Mouse (Mus musculus) intestine, embryonic 14.5 days (tissue): ENCODE results near the gene Tbl1x. TPM values are rescaled to one million over a fixed set of nuclear protein-coding genes. Genes with fewer than 3 reads are reported as not detected.
"Not testable (repeated sequence)": the region's sequence is repeated elsewhere in the genome, so short reads cannot be mapped to it uniquely, and the experiment has no call there.

Source experiments
- ATAC-seq: fragments of 200-750 bp; cut with Nextera tagmentation; replicated peaks from 2 replicates; pipeline ENCODE4 v1.8.0; 2017; ENCODE audit warnings: low read depth, moderate number of reproducible peaks, moderate TSS enrichment, moderate library complexity; ENCODE audit not compliant: low FRiP score, low TSS enrichment
- DNase-seq: peaks from one replicate; pipeline ENCODE4 v3.0.0-alpha.2; 2018; ENCODE audit warnings: low spot score
- H3K27ac ChIP-seq: fragments of 300-500 bp; sonication (generic); 2 replicates; pipeline ENCODE4 v1.5.1; 2014; ENCODE audit warnings: low read depth, mild to moderate bottlenecking, control low read depth
- H3K27me3 ChIP-seq: fragments of 300-500 bp; sonication (generic); replicated peaks from 2 replicates; pipeline ENCODE4 v1.6.1; 2014; ENCODE audit warnings: low read length, control low read depth; ENCODE audit not compliant: control insufficient read depth, insufficient read depth
- H3K36me3 ChIP-seq: fragments of 300-500 bp; sonication (generic); 2 replicates; pipeline ENCODE4 v1.6.1; 2014; ENCODE audit warnings: low read length, control low read depth; ENCODE audit not compliant: control insufficient read depth, insufficient read depth
- H3K4me1 ChIP-seq: fragments of 300-500 bp; sonication (generic); replicated peaks from 2 replicates; pipeline ENCODE4 v1.6.1; 2014; ENCODE audit warnings: low read length, control low read depth, mixed read lengths; ENCODE audit not compliant: control insufficient read depth, insufficient read depth
- H3K4me2 ChIP-seq: fragments of 300-500 bp; sonication (generic); 2 replicates; pipeline ENCODE4 v1.6.1; 2014; ENCODE audit warnings: low read length
- H3K4me3 ChIP-seq: fragments of 300-500 bp; sonication (generic); 2 replicates; pipeline ENCODE4 v1.5.1; 2014; ENCODE audit warnings: low read depth, low read length, control low read depth, mixed read lengths
- H3K9ac ChIP-seq: fragments of 300-500 bp; sonication (generic); 2 replicates; pipeline ENCODE4 v1.6.1; 2014; ENCODE audit warnings: mild to moderate bottlenecking, low read length
- H3K9me3 ChIP-seq: fragments of 300-500 bp; sonication (generic); 2 replicates; pipeline ENCODE4 v1.6.1; 2016; ENCODE audit warnings: low read length, control low read depth; ENCODE audit not compliant: control insufficient read depth
- WGBS: fragments of 180-500 bp; shearing (Covaris S2); extraction: QIAGEN DNeasy Blood & Tissue Kit; methylation state at CpG from one replicate; pipeline ENCODE4 v1.1.7; 2014; 5-methylcytosine and 5-hydroxymethylcytosine counted together
- polyA plus RNA-seq: library from polyadenylated mRNA; unstranded; fragments of >200 nt; fragmentation: Nextera tagmentation; extraction: Ambion mirVana; gene quantifications from 2 replicates; pipeline ENCODE4 v1.2.1, GENCODE M21; 2014

Tbl1x gene
- polyA plus RNA-seq, 1 experiment from 2014 or later: 82.5 TPM

GRCm38 (mm10) chrX:77528401-77528800 is 17.6 kb downstream of the Tbl1x start:
- WGBS: 56% methylated on average over 1 of the region's 1 CpGs
- Histone ChIP-seq H3K9ac (no peak overlapping the region), H3K4me1 (no peaks in the 10 kb centered on the region), H3K27me3 (no peaks in the 10 kb centered on the region), H3K4me3 (no peak overlapping the region), H3K9me3 (no peaks in the 10 kb centered on the region), H3K27ac (no peak overlapping the region), H3K36me3 (no peaks in the 10 kb centered on the region), H3K4me2 (no peak overlapping the region)
- no peak for ATAC-seq
- DNase-seq: no peak

- Histone ChIP-seq H3K9ac (no peak overlapping the region), H3K27me3 (no peaks in the 10 kb centered on the region), H3K4me1 (no peaks in the 10 kb centered on the region), H3K36me3 (no peaks in the 10 kb centered on the region), H3K9me3 (no peaks in the 10 kb centered on the region), H3K4me3 (no peak overlapping the region), H3K4me2 (no peak overlapping the region), H3K27ac (no peak overlapping the region)
- WGBS: 86% methylated on average over 2 of the region's 5 CpGs
- no peak for DNase-seq
- no peak for ATAC-seq
Measured at GRCm38 (mm10) chrX:77530997-77531396, 20.2 kb downstream of the Tbl1x start.

- H3K4me3 ChIP-seq: no peak overlapping the region
- H3K4me2 ChIP-seq: no peak overlapping the region
- no peaks in the 10 kb centered on the region for H3K27me3 ChIP-seq
- no peaks in the 10 kb centered on the region for H3K4me1 ChIP-seq
- ATAC-seq (no peak), DNase-seq (no peak)
- H3K9me3 ChIP-seq: no peaks in the 10 kb centered on the region
- 72% methylated on average over 2 of the region's 2 CpGs for WGBS
- H3K9ac ChIP-seq: no peak overlapping the region
- no peaks in the 10 kb centered on the region for H3K36me3 ChIP-seq
- no peak overlapping the region for H3K27ac ChIP-seq
Measured at GRCm38 (mm10) chrX:77533922-77534321, 23.1 kb downstream of the Tbl1x start.

- not testable (repeated sequence) for H3K4me2 ChIP-seq, H3K9ac ChIP-seq, H3K4me3 ChIP-seq, H3K27me3 ChIP-seq, H3K36me3 ChIP-seq, H3K9me3 ChIP-seq, H3K27ac ChIP-seq, H3K4me1 ChIP-seq, ATAC-seq, DNase-seq
- 84% methylated on average over 4 of the region's 4 CpGs for WGBS
Measured at GRCm38 (mm10) chrX:77539770-77540169, 29.0 kb downstream of the Tbl1x start.

- H3K4me3 ChIP-seq: no peak overlapping the region
- H3K4me2 ChIP-seq: no peak overlapping the region
- H3K9me3 ChIP-seq: no peaks in the 10 kb centered on the region
- ATAC-seq: no peak
- H3K36me3 ChIP-seq: no peaks in the 10 kb centered on the region
- H3K4me1 ChIP-seq: no peaks in the 10 kb centered on the region; the same call in 1 of the 2 replicates
- DNase-seq: no peak
- H3K27me3 ChIP-seq: no peaks in the 10 kb centered on the region
- no peak overlapping the region for H3K9ac ChIP-seq
- no peak overlapping the region for H3K27ac ChIP-seq
Measured at GRCm38 (mm10) chrX:77544003-77544402, 33.2 kb downstream of the Tbl1x start.

- Histone ChIP-seq H3K27me3 (no peaks in the 10 kb centered on the region), H3K27ac (no peak overlapping the region), H3K9ac (no peak overlapping the region), H3K36me3 (no peaks in the 10 kb centered on the region), H3K9me3 (no peaks in the 10 kb centered on the region), H3K4me3 (no peak overlapping the region), H3K4me2 (no peak overlapping the region), H3K4me1 (no peaks in the 10 kb centered on the region; the same call in 1 of the 2 replicates)
- 80% methylated on average over 4 of the region's 4 CpGs for WGBS
- ATAC-seq (no peak), DNase-seq (no peak)
Measured at GRCm38 (mm10) chrX:77544550-77544949, 33.7 kb downstream of the Tbl1x start.

- Histone ChIP-seq H3K36me3 (no peaks in the 10 kb centered on the region), H3K4me2 (no peak overlapping the region), H3K4me1 (no peaks in the 10 kb centered on the region; the same call in 1 of the 2 replicates), H3K4me3 (no peak overlapping the region), H3K9ac (no peak overlapping the region), H3K27me3 (no peaks in the 10 kb centered on the region), H3K27ac (no peak overlapping the region), H3K9me3 (no peaks in the 10 kb centered on the region)
- DNase-seq (no peak), ATAC-seq (no peak)
Measured at GRCm38 (mm10) chrX:77545362-77546078, 34.7 kb downstream of the Tbl1x start.

- DNase-seq (no peak), ATAC-seq (no peak)
- Histone ChIP-seq H3K4me3 (no peak overlapping the region), H3K27ac (no peak overlapping the region), H3K9me3 (no peaks in the 10 kb centered on the region), H3K9ac (no peak overlapping the region), H3K36me3 (no peaks in the 10 kb centered on the region), H3K4me2 (no peak overlapping the region), H3K4me1 (no peaks in the 10 kb centered on the region; the same call in 1 of the 2 replicates), H3K27me3 (no peaks in the 10 kb centered on the region)
- WGBS: 95% methylated on average over 1 of the region's 1 CpGs
Measured at GRCm38 (mm10) chrX:77546448-77546847, 35.6 kb downstream of the Tbl1x start.

- H3K9me3 ChIP-seq: no peaks in the 10 kb centered on the region
- 68% methylated on average over 1 of the region's 1 CpGs for WGBS
- no peak for ATAC-seq
- no peak overlapping the region for H3K9ac ChIP-seq
- no peaks in the 10 kb centered on the region for H3K36me3 ChIP-seq
- H3K4me1 ChIP-seq: no peaks in the 10 kb centered on the region; the same call in 1 of the 2 replicates
- H3K4me2 ChIP-seq: no peak overlapping the region
- H3K27ac ChIP-seq: no peak overlapping the region
- H3K27me3 ChIP-seq: no peaks in the 10 kb centered on the region
- H3K4me3 ChIP-seq: no peak overlapping the region
- no peak for DNase-seq
Measured at GRCm38 (mm10) chrX:77548951-77549350, 38.1 kb downstream of the Tbl1x start.
